Mouse (Mus musculus): Measurements from ENCODE around the gene Hoxd4.

DNA sequence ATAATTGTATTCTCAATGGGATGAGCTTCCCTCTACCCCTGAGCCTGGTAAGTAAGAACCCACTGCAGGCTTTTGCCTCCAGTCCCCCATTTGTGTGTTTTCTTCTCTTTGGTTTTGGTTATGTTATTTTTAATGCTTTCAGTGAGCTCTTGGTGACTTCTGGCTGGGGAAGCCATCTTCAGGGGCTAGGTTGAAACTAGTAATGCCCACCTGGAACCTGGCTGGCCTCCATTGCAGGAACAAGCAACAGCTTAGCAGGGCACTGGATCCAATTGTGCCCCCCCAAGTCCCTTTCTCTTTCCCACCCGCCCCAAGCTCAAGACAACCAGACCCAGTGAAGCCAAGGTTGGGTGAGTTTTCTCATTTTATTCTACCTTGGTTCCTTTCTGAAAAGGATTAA lies 16.3 kb upstream of the Hoxd4 start:
- TF ChIP-seq POLR2A (IDR thresholded peaks at IDR 0.05; ENCODE audit: borderline replicate concordance, control insufficient read depth, low read depth, low read length): no peak
- no peak for TF ChIP-seq CTCF (IDR thresholded peaks at IDR 0.05; ENCODE audit: control insufficient read depth, insufficient read depth, low read length)
